Mouse (Mus musculus): ENCODE results near the gene Igf1.

Gene Igf1

GRCm38 (mm10) chr10:87897331-87897730 lies 39.3 kb downstream of the Igf1 start:
- DNase-seq (ENCODE audit: low spot score) = no peak

GRCm38 (mm10) chr10:87898826-87899225 lies 40.8 kb downstream of the Igf1 start:
- DNase-seq (ENCODE audit: low spot score) = no peak

GRCm38 (mm10) chr10:87901916-87902315 lies 43.9 kb downstream of the Igf1 start:
- DNase-seq (ENCODE audit: low spot score) = no peak

GRCm38 (mm10) chr10:87904324-87904723 lies 46.3 kb downstream of the Igf1 start:
- no peak for DNase-seq (ENCODE audit: low spot score)

- DNase-seq (ENCODE audit: low spot score) = no peak
These were observed 47.0 kb downstream of the Igf1 start for GRCm38 (mm10) chr10:87905087-87905486.

- no peak for DNase-seq (ENCODE audit: low spot score)
These were observed 48.1 kb downstream of the Igf1 start for GRCm38 (mm10) chr10:87906121-87906520.

- DNase-seq (ENCODE audit: low spot score) = no peak
These were observed 48.8 kb downstream of the Igf1 start for GRCm38 (mm10) chr10:87906757-87907307.

GRCm38 (mm10) chr10:87913852-87914251 lies 55.8 kb downstream of the Igf1 start:
- DNase-seq (ENCODE audit: low spot score) = no peak

GRCm38 (mm10) chr10:87914932-87915331 lies 56.9 kb downstream of the Igf1 start:
- no peak for DNase-seq (ENCODE audit: low spot score)

- DNase-seq (ENCODE audit: low spot score) = no peak
These were observed 57.7 kb downstream of the Igf1 start for GRCm38 (mm10) chr10:87915782-87916181.

GRCm38 (mm10) chr10:87922263-87922662 lies 64.2 kb downstream of the Igf1 start:
- no peak for DNase-seq (ENCODE audit: low spot score)

- DNase-seq (ENCODE audit: low spot score) = no peak
These were observed 68.5 kb downstream of the Igf1 start for GRCm38 (mm10) chr10:87926564-87926963.

- peak; percentile 11 for DNase-seq (ENCODE audit: low spot score)
These were observed 69.1 kb downstream of the Igf1 start for GRCm38 (mm10) chr10:87927131-87927609.

- no peak for DNase-seq (ENCODE audit: low spot score)
These were observed 90.1 kb downstream of the Igf1 start for GRCm38 (mm10) chr10:87948192-87948591.

GRCm38 (mm10) chr10:87971536-87971935 lies 113.5 kb downstream of the Igf1 start:
- peak; percentile 48 for DNase-seq (ENCODE audit: low spot score)

- no peak for DNase-seq (ENCODE audit: low spot score)
These were observed 116.0 kb downstream of the Igf1 start for GRCm38 (mm10) chr10:87973911-87974631.

GRCm38 (mm10) chr10:87985375-87985774 lies 127.3 kb downstream of the Igf1 start:
- no peak for DNase-seq (ENCODE audit: low spot score)

GRCm38 (mm10) chr10:87986201-87986600 lies 128.1 kb downstream of the Igf1 start:
- no peak for DNase-seq (ENCODE audit: low spot score)
